Mouse (Mus musculus): Measurements from ENCODE around the gene Gm20594. TPM values are rescaled to one million over a fixed set of nuclear protein-coding genes. Genes with fewer than 3 reads are reported as not detected.

The Gm20594 gene
- not detected in 2 replicates for polyA plus RNA-seq (2015; fragmentation: Nextera tagmentation; extraction: Ambion mirVana)

GRCm38 (mm10) chr6:79817616-79818015 is at the start of gene Gm20594:
Gene Gm20594 (plus strand): TSS chr6:79817916.
- no peak within 1 kb of the TSS for H3K27ac ChIP-seq (ENCODE audit: low read depth, low read length)
- no peaks in the 10 kb centered on the region for H3K36me3 ChIP-seq (ENCODE audit: control insufficient read depth, insufficient read depth, low read length)
- H3K4me1 ChIP-seq (ENCODE audit: control insufficient read depth, insufficient read depth, low read depth, low read length), result no peaks in the 10 kb centered on the region
- H3K9me3 ChIP-seq (ENCODE audit: control insufficient read depth, low read length), result no peaks in the 10 kb centered on the region
- WGBS, result 81% methylated on average over 1 of the region's 1 CpGs
- H3K4me3 ChIP-seq (ENCODE audit: low read length), result no peak within 1 kb of the TSS
- no peak within 1 kb of the TSS for H3K4me2 ChIP-seq (ENCODE audit: low read length)
- ATAC-seq, result no peak
- no peak within 1 kb of the TSS for H3K9ac ChIP-seq (ENCODE audit: low read depth, low read length)
- H3K27me3 ChIP-seq (replicated peaks; ENCODE audit: control insufficient read depth, insufficient read depth, low read length), result no peaks in the 10 kb centered on the region

GRCm38 (mm10) chr6:79818114-79818513 is 398 bp downstream of the Gm20594 start:
- ATAC-seq, result no peak
- H3K9me3 ChIP-seq (ENCODE audit: control insufficient read depth, low read length), result no peaks in the 10 kb centered on the region
- no peak overlapping the region for H3K4me3 ChIP-seq (ENCODE audit: low read length)
- no peaks in the 10 kb centered on the region for H3K27me3 ChIP-seq (replicated peaks; ENCODE audit: control insufficient read depth, insufficient read depth, low read length)
- H3K4me1 ChIP-seq (ENCODE audit: control insufficient read depth, insufficient read depth, low read depth, low read length), result no peaks in the 10 kb centered on the region
- WGBS, result 89% methylated on average over 4 of the region's 4 CpGs
- no peak overlapping the region for H3K27ac ChIP-seq (ENCODE audit: low read depth, low read length)
- no peak overlapping the region for H3K4me2 ChIP-seq (ENCODE audit: low read length)
- H3K36me3 ChIP-seq (ENCODE audit: control insufficient read depth, insufficient read depth, low read length), result no peaks in the 10 kb centered on the region
- no peak overlapping the region for H3K9ac ChIP-seq (ENCODE audit: low read depth, low read length)

- Histone ChIP-seq H3K9ac (ENCODE audit: low read depth, low read length) (no peak overlapping the region), H3K4me2 (ENCODE audit: low read length) (no peak overlapping the region), H3K4me1 (ENCODE audit: control insufficient read depth, insufficient read depth, low read depth, low read length) (no peaks in the 10 kb centered on the region), H3K27ac (ENCODE audit: low read depth, low read length) (no peak overlapping the region), H3K27me3 (replicated peaks; ENCODE audit: control insufficient read depth, insufficient read depth, low read length) (no peaks in the 10 kb centered on the region), H3K9me3 (ENCODE audit: control insufficient read depth, low read length) (peaks cover 5% of the 10 kb centered on the region; the same call in 1 of the 2 replicates), H3K36me3 (ENCODE audit: control insufficient read depth, insufficient read depth, low read length) (no peaks in the 10 kb centered on the region), H3K4me3 (ENCODE audit: low read length) (no peak overlapping the region)
- no peak for ATAC-seq
- 94% methylated on average over 4 of the region's 4 CpGs for WGBS
Measured at GRCm38 (mm10) chr6:79833845-79834244, 16.1 kb downstream of the Gm20594 start.

GRCm38 (mm10) chr6:79846829-79847228 is 29.1 kb downstream of the Gm20594 start:
- 88% methylated on average over 1 of the region's 1 CpGs for WGBS

More at GRCm38 (mm10) chr6:79846829-79847228, 29.1 kb downstream of the Gm20594 start:
- Histone ChIP-seq H3K9ac (ENCODE audit: low read depth, low read length) (no peak overlapping the region), H3K27ac (ENCODE audit: low read depth, low read length) (no peak overlapping the region), H3K4me3 (ENCODE audit: low read length) (no peak overlapping the region), H3K4me1 (ENCODE audit: control insufficient read depth, insufficient read depth, low read depth, low read length) (no peaks in the 10 kb centered on the region), H3K36me3 (ENCODE audit: control insufficient read depth, insufficient read depth, low read length) (no peaks in the 10 kb centered on the region), H3K27me3 (replicated peaks; ENCODE audit: control insufficient read depth, insufficient read depth, low read length) (no peaks in the 10 kb centered on the region), H3K9me3 (ENCODE audit: control insufficient read depth, low read length) (no peaks in the 10 kb centered on the region), H3K4me2 (ENCODE audit: low read length) (no peak overlapping the region)
- no peak for ATAC-seq

Other genes starting within 250 kb of the Gm20594 start
- gene Lrrtm4, start 201.0 kb downstream of the Gm20594 start, polyA plus RNA-seq (2015; fragmentation: Nextera tagmentation; extraction: Ambion mirVana), result 18.2 and 19.9 TPM in 2 replicates